Mouse (Mus musculus) forebrain, embryonic 13.5 days (tissue): ENCODE results near the gene Rnf144a. TPM values are rescaled to one million over a fixed set of nuclear protein-coding genes. Genes with fewer than 3 reads are reported as not detected.
"Not testable (repeated sequence)": the region's sequence is repeated elsewhere in the genome, so short reads cannot be mapped to it uniquely, and the experiment has no call there.

Experiments used
- ATAC-seq: fragments of 200-750 bp; cut with Nextera tagmentation; 2 replicates; pipeline ENCODE4 v1.8.0; 2017
- H3K27ac ChIP-seq: fragments of 300-500 bp; sonication (generic); 2 replicates; pipeline ENCODE4 v1.5.1; 2015; ENCODE audit warnings: inconsistent platforms, mild to moderate bottlenecking, moderate library complexity
- H3K27me3 ChIP-seq: fragments of 300-500 bp; sonication (generic); 2 replicates; pipeline ENCODE4 v1.6.1; 2015; ENCODE audit warnings: mild to moderate bottlenecking, inconsistent platforms
- H3K36me3 ChIP-seq: fragments of 300-500 bp; sonication (generic); 2 replicates; pipeline ENCODE4 v1.6.1; 2015; ENCODE audit warnings: mild to moderate bottlenecking, inconsistent platforms; ENCODE audit not compliant: poor library complexity, severe bottlenecking
- H3K4me1 ChIP-seq: fragments of 300-500 bp; sonication (generic); 2 replicates; pipeline ENCODE4 v1.6.1; 2015; ENCODE audit warnings: inconsistent platforms
- H3K4me2 ChIP-seq: fragments of 300-500 bp; sonication (generic); 2 replicates; pipeline ENCODE4 v1.6.1; 2015; ENCODE audit warnings: inconsistent platforms, mild to moderate bottlenecking, moderate library complexity
- H3K4me3 ChIP-seq: fragments of 300-500 bp; sonication (generic); 2 replicates; pipeline ENCODE4 v1.5.1; 2015; ENCODE audit warnings: mild to moderate bottlenecking, inconsistent platforms
- H3K9ac ChIP-seq: fragments of 300-500 bp; sonication (generic); 2 replicates; pipeline ENCODE4 v1.6.1; 2015; ENCODE audit warnings: mild to moderate bottlenecking, inconsistent platforms
- H3K9me3 ChIP-seq: fragments of 300-500 bp; sonication (generic); replicated peaks from 2 replicates; pipeline ENCODE4 v1.6.1; 2016; ENCODE audit warnings: inconsistent platforms
- WGBS: fragments of 180-500 bp; shearing (Covaris S2); methylation state at CpG from one replicate; pipeline ENCODE4 v1.1.7; 2015; 5-methylcytosine and 5-hydroxymethylcytosine counted together
- polyA plus RNA-seq: library from polyadenylated mRNA; unstranded; fragments of >200 nt; fragmentation: Nextera tagmentation; extraction: Ambion mirVana; gene quantifications from 2 replicates; pipeline ENCODE4 v1.2.1, GENCODE M21; 2015

The Rnf144a gene
- polyA plus RNA-seq, 1 experiment from 2014 or later, result 36.8 TPM

DNA sequence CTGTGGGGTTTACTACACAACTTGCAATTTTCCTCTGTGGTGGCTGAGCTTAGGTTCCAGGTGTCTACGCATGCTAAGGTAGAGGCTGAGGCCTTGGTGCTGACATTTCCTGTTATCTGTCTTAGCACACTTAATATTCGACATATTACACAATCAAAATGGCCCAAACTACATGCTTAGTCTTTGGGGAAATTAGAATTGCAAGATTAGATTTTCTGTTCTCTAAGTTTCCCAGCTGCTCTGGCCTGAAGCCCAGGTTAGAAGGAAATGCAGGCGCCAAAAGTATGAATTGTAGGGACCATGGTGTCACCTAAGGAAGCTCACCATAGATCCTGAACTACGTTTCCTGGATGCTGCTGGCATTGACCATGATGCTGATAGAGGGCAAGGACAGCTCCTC is 21.3 kb upstream of the Rnf144a start:
- Histone ChIP-seq H3K9me3 (no peaks in the 10 kb centered on the region), H3K27me3 (no peaks in the 10 kb centered on the region), H3K27ac (no peak overlapping the region), H3K4me3 (no peak overlapping the region), H3K36me3 (no peaks in the 10 kb centered on the region), H3K4me2 (no peak overlapping the region), H3K4me1 (no peaks in the 10 kb centered on the region), H3K9ac (no peak overlapping the region)
- WGBS, result 94% methylated on average over 4 of the region's 4 CpGs
- no peak for ATAC-seq

DNA sequence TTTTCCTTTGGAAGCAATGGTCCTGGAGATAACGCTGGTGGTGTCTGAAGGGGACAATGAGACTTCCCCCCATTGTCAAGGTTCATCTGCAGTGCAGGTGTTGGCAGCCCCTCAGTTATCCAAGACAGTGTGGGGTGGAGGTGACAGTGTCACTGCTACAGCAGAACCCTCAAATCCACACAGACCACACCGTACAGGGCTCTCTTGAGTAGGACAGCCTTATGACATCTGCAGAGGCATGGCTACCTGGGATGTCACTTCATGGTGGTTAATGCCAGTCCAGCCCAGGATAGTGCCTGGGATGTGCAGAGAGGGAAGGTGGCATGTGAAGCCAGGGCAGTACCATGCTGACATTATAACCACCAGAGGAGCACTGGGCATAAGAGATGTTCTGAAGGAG is 13.7 kb upstream of the Rnf144a start:
- WGBS, result 95% methylated on average over 2 of the region's 2 CpGs
- H3K36me3 ChIP-seq, H3K4me3 ChIP-seq, H3K4me1 ChIP-seq, ATAC-seq, H3K27ac ChIP-seq, H3K9ac ChIP-seq, H3K9me3 ChIP-seq, H3K4me2 ChIP-seq, H3K27me3 ChIP-seq: not testable (repeated sequence)

DNA sequence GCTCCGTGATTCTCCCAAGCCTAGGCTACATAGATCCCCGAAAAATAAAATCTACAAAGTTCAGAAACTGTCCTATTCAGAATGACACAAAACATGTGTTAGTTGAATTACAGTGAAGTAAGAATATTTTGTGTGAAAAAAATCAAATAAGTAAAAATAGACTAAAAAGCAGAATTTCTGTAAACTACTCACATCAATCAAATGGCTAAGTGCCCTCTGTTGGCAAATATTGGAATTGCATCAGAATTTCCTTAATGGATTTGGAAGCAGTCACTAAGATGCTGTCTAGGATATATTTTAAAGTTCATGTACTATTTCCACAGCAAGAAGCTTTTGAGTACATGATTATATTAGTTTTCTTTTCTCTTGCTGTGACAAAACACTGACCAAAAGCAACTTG is 9.8 kb upstream of the Rnf144a start:
- H3K9me3 ChIP-seq, result no peaks in the 10 kb centered on the region
- no peak overlapping the region for H3K4me2 ChIP-seq
- no peaks in the 10 kb centered on the region for H3K36me3 ChIP-seq
- WGBS, result 96% methylated on average over 2 of the region's 2 CpGs
- ATAC-seq, result no peak
- no peak overlapping the region for H3K9ac ChIP-seq
- no peak overlapping the region for H3K27ac ChIP-seq
- no peaks in the 10 kb centered on the region for H3K4me1 ChIP-seq
- no peak overlapping the region for H3K4me3 ChIP-seq
- H3K27me3 ChIP-seq, result no peaks in the 10 kb centered on the region

DNA sequence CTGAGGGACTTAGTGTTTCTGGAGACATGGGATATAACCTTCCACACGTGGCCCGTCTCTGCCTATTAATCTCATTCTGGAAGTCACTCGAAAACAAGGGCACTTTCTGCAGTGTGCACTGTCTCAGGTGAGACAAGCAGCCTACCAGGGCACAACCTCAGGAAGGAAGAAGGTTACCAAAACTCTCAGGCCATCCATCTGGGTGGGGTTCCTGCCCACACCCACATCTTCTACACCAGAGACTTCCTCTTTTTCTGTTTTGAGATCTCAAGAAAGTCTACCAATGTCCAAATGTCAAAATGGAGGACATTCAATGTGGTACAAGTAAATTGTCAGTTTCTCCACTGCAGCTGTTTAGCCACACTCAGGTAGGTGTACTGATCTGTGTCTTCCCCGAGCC is 3.3 kb upstream of the Rnf144a start:
- peaks cover 13% of the 10 kb centered on the region for H3K4me1 ChIP-seq
- no peaks in the 10 kb centered on the region for H3K36me3 ChIP-seq
- 86% methylated on average over 4 of the region's 4 CpGs for WGBS
- no peak overlapping the region for H3K27ac ChIP-seq
- ATAC-seq, result no peak
- no peak overlapping the region for H3K4me2 ChIP-seq
- H3K27me3 ChIP-seq, result no peaks in the 10 kb centered on the region
- H3K9ac ChIP-seq, result no peak overlapping the region
- H3K9me3 ChIP-seq, result no peaks in the 10 kb centered on the region
- no peak overlapping the region for H3K4me3 ChIP-seq

DNA sequence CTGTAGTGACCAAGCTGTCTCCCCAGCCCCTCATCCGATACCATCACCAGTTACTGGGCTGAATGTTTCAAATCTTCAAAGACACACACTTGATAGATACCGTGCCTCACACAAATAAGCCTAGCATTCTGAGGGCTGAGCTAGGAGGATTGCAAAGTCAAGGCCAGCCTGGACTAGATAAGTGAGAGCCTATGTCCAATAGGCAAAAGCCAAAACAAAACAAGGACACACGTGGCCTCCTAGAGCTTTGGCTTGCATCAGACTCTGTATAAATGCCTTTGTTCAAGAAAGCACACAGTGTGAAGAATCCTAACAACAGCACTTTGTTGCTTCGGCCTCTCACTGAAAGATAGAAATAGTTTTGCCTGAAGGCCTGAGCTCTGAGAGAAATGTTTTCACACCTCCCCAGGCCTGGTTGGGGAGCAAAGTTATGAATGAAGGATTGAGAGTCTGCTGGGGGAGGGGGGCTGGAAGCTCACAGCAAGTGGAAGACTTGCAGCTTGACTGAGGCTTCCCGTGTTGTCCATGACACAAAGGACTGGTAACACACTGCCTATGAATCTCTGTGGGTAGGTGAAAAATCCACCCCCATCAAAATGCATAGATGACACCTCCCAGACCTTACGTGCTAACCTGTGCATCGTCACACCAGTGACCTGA is 1.7 kb upstream of the Rnf144a start:
- H3K27ac ChIP-seq, result no peak overlapping the region
- WGBS, result 73% methylated on average over 7 of the region's 7 CpGs
- ATAC-seq, result no peak
- no peaks in the 10 kb centered on the region for H3K36me3 ChIP-seq
- peaks cover 28% of the 10 kb centered on the region for H3K4me1 ChIP-seq
- no peak overlapping the region for H3K4me2 ChIP-seq
- no peaks in the 10 kb centered on the region for H3K27me3 ChIP-seq
- no peaks in the 10 kb centered on the region for H3K9me3 ChIP-seq
- H3K4me3 ChIP-seq, result no peak overlapping the region
- no peak overlapping the region for H3K9ac ChIP-seq

DNA sequence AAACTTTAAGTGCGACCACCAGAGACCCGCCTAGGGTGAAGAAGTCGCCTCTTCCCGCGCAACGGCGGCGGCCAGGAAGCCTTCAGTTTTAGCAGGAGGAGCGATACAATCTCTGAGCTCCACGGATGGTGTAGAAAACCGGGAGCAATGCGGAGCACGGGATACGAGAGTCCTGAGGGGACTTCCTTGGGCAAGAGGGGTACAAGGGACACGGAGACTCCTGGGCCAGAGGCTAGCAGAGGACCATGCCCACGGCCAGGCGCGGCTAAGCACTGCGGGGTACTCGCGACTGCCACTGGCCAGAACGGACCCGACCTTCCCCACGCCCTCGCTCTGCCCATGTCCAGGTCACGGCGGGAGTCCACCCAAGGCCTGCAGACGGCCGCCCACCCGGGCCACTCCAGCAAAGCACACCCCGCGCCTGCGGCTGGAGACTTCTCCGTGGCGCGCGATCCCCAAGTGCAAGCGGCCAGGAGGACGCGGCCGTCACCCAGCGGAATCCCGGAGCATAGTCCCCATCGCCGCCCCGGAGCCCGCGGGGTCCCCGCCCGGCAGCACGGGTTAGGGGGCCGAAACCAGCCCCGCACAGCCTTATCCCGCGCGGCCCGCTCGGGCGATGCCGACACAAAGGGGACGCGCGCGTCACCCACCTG is 477 bp downstream of the Rnf144a start:
- peak; percentile 83 for ATAC-seq
- under 1% methylated on average over 64 of the region's 64 CpGs for WGBS
- no peaks in the 10 kb centered on the region for H3K9me3 ChIP-seq
- H3K27ac ChIP-seq, result peak overlapping the region; percentile 70
- H3K4me1 ChIP-seq, result peaks cover 49% of the 10 kb centered on the region
- no peaks in the 10 kb centered on the region for H3K27me3 ChIP-seq
- H3K4me3 ChIP-seq, result peak overlapping the region; percentile 77
- H3K9ac ChIP-seq, result peak overlapping the region; percentile 96
- 0 out of 2 replicates have a peak, but pooled peaks cover 6% of the 10 kb centered on the region for H3K36me3 ChIP-seq
- H3K4me2 ChIP-seq, result peak overlapping the region; percentile 83

DNA sequence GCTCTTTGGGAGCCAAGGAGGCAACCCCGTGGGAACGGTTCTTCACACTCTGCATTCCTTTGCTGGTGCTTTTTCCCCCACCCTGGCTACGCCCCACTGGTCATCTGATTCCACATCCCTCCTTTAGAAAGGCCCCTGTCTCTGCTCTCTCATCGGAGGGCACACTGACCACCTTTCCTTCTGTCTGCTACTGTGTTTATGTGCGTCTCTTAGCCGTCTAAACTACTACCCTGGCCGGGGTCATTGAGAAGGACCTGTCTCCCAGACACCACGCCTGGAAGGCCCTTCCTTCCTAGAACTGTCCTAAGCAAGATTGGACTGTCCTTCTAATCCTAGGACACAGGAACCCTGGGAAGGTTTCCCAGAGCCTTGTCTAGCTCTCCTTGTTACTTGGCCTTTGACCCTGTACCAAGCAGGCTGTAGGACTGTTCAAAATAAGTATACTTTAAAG is 1.1 kb downstream of the Rnf144a start:
- peaks cover 8% of the 10 kb centered on the region; the same call in 1 of the 2 replicates for H3K36me3 ChIP-seq
- no peak overlapping the region for H3K27ac ChIP-seq
- H3K9me3 ChIP-seq, result no peaks in the 10 kb centered on the region
- H3K9ac ChIP-seq, result peak overlapping the region; percentile 96
- no peaks in the 10 kb centered on the region for H3K27me3 ChIP-seq
- WGBS, result 6% methylated on average over 8 of the region's 8 CpGs
- H3K4me3 ChIP-seq, result peak overlapping the region; percentile 77
- peaks cover 55% of the 10 kb centered on the region for H3K4me1 ChIP-seq
- H3K4me2 ChIP-seq, result peak overlapping the region; percentile 83
- ATAC-seq, result 0 out of 2 replicates have a peak, but pooled peaks have one; percentile 6

DNA sequence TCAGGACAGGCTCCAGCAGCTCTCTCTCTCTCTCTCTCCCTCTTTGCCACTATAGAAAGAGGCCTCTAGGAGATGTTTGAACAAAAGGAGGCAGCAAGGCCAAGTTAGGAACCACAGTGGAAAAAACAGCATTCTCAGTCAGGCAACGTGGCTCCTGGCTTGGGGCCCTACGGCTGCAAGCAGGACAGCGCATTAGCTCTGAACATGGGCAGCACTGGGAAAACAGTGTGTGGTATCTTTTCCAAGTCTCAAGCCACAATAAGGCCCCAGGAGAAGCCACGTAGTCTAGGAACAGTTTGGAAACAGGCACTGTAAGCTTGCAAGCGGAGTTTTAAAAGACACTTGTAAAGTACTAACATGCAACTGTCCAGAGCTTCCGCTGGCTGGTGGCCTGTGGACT is 2.3 kb downstream of the Rnf144a start:
- no peak for ATAC-seq
- Histone ChIP-seq H3K4me3 (peak overlapping the region; percentile 77), H3K9ac (peak overlapping the region; percentile 56; the same call in 1 of the 2 replicates), H3K27ac (peak overlapping the region; percentile 31; the same call in 1 of the 2 replicates), H3K4me2 (peak overlapping the region; percentile 83), H3K36me3 (peaks cover 19% of the 10 kb centered on the region; the same call in 1 of the 2 replicates), H3K27me3 (no peaks in the 10 kb centered on the region), H3K9me3 (no peaks in the 10 kb centered on the region), H3K4me1 (peaks cover 64% of the 10 kb centered on the region)
- 52% methylated on average over 6 of the region's 6 CpGs for WGBS

DNA sequence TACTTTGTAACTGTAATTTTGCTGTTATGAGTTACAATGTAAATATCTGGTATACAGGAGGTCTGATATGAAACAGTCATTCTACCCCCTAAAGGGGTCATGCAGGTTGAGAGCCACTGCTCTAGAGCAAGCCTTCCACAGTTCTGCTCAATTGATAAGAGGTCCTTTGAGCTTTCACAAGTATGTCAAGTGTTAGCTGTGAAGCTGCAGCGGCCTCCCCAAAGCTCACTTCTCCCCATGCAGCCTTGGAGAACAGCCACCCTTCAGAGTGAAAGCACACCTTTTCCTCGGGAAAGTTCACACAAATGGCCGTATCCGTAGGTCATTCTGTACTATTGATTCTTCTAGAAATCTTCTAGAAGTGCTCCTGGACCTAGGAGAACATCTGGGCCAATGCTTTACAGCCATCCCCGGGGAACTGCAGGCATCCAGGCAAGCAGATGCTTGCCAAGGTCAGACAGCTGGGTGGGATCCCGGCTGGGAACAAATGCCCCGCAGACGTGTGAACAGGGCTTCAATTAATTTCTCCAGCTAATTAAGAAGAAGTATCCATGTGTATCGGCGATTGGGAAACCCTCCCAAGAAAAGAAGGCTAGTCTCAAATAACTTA is 3.1 kb downstream of the Rnf144a start:
- 0 out of 2 replicates have a peak overlapping the region, but pooled peaks have one; percentile 77 for H3K4me3 ChIP-seq
- no peak for ATAC-seq
- H3K27ac ChIP-seq, result no peak overlapping the region
- no peaks in the 10 kb centered on the region for H3K27me3 ChIP-seq
- H3K9ac ChIP-seq, result no peak overlapping the region
- H3K36me3 ChIP-seq, result peaks cover 19% of the 10 kb centered on the region; the same call in 1 of the 2 replicates
- H3K4me1 ChIP-seq, result peaks cover 68% of the 10 kb centered on the region
- no peaks in the 10 kb centered on the region for H3K9me3 ChIP-seq
- H3K4me2 ChIP-seq, result peak overlapping the region; percentile 83
- 49% methylated on average over 10 of the region's 10 CpGs for WGBS

DNA sequence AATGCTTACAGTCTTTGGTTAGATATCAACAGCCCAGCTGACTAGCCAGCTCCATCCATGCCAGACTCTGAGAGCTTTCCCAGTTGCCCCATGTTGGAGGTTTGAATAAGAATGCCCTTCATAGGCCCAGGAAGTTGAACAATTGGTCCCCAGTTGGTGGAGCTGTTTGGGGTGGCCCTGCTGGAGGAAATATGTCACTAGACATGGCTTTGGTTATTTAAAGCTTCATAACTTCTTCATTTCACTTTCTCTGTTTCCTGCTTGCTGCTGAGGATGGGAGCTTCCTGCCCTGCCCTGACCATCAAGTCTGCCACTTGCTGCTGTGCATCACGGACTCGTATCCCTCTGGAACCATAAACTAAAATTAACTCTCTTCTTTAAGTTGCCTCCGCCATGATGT is 4.6 kb downstream of the Rnf144a start:
- no peak overlapping the region for H3K9ac ChIP-seq
- no peaks in the 10 kb centered on the region for H3K9me3 ChIP-seq
- no peak overlapping the region for H3K4me2 ChIP-seq
- H3K36me3 ChIP-seq, result peaks cover 19% of the 10 kb centered on the region; the same call in 1 of the 2 replicates
- ATAC-seq, result no peak
- no peaks in the 10 kb centered on the region for H3K27me3 ChIP-seq
- H3K27ac ChIP-seq, result no peak overlapping the region
- H3K4me1 ChIP-seq, result peaks cover 80% of the 10 kb centered on the region
- H3K4me3 ChIP-seq, result no peak overlapping the region
- 93% methylated on average over 3 of the region's 3 CpGs for WGBS

DNA sequence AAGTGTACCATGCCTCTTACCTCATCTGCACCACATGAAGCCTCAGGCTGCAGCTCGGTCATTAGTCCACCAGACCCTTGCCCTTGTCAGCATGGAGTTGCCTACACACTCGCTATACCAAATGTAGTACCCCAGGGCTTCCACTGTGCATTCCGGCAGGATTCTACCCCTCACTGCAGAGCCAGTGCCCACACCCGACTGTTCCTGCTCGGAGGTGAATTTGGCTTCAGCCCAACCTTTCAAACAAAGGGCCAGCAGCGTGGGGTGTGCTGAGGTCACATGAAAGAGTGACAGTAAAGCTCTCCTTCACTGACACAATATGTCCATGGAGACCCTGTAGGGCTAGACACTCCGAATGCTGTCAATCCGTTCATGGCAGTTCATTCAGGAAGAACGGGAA is 6.3 kb downstream of the Rnf144a start:
- Histone ChIP-seq H3K36me3 (peaks cover 31% of the 10 kb centered on the region), H3K4me1 (peaks cover 80% of the 10 kb centered on the region), H3K4me2 (no peak overlapping the region), H3K9ac (no peak overlapping the region), H3K4me3 (no peak overlapping the region), H3K9me3 (no peaks in the 10 kb centered on the region), H3K27ac (no peak overlapping the region), H3K27me3 (no peaks in the 10 kb centered on the region)
- ATAC-seq, result no peak
- WGBS, result 55% methylated on average over 9 of the region's 9 CpGs
